Mouse (Mus musculus) CH12.LX (cell line): ENCODE results near the gene Styk1. TPM values are rescaled to one million over a fixed set of nuclear protein-coding genes. Genes with fewer than 3 reads are reported as not detected.

ENCODE experiments used
- DNase-seq: peaks from one replicate; pipeline ENCODE4 v3.0.0-alpha.2; 2013; ENCODE audit errors: extremely low read depth
- H3K27ac ChIP-seq: 2 replicates; pipeline ENCODE4 v1.5.1; 2012; ENCODE audit warnings: low read depth, mild to moderate bottlenecking, control low read depth, moderate library complexity; ENCODE audit not compliant: insufficient read depth
- H3K27me3 ChIP-seq: replicated peaks from 2 replicates; pipeline ENCODE3; 2012; ENCODE audit warnings: inconsistent platforms
- H3K36me3 ChIP-seq, 2 experiments: replicated peaks in 1 of 2; 2 replicates each; pipeline versions ENCODE3 to v1.6.1; 2012; ENCODE audit warnings: inconsistent platforms in 1 of 2, low read length in 1 of 2, mild to moderate bottlenecking in 1 of 2, mixed read lengths in 1 of 2, moderate library complexity in 1 of 2; ENCODE audit not compliant: control insufficient read depth in 1 of 2, insufficient read depth in 1 of 2
- H3K4me1 ChIP-seq, 2 experiments: 2 replicates each; pipeline ENCODE4 v1.6.1; 2012; ENCODE audit warnings: inconsistent platforms in 1 of 2, moderate library complexity in 1 of 2; ENCODE audit not compliant: insufficient read depth in 2 of 2, control insufficient read depth in 1 of 2
- H3K4me2 ChIP-seq: 2 replicates; pipeline ENCODE4 v1.6.1; 2012; ENCODE audit warnings: low read depth, mild to moderate bottlenecking, control low read depth; ENCODE audit not compliant: poor library complexity, insufficient read depth, severe bottlenecking
- H3K4me3 ChIP-seq, 3 experiments: fragments of 150-350 bp in 1 of 3; sonication (generic) in 1 of 3; replicated peaks in 1 of 3; 2 replicates each; pipeline versions ENCODE3 to v1.5.1; 2011 to 2012; ENCODE audit warnings: low read depth in 2 of 3, low read length in 2 of 3, mild to moderate bottlenecking in 2 of 3, moderate library complexity in 2 of 3, control low read depth in 1 of 3, improper control_type of control experiment in 1 of 3, inconsistent platforms in 1 of 3, mixed read lengths in 1 of 3; ENCODE audit not compliant: poor library complexity in 1 of 3
- H3K79me2 ChIP-seq: replicated peaks from 2 replicates; pipeline ENCODE4 v1.6.1; 2012; ENCODE audit warnings: mild to moderate bottlenecking, moderate library complexity; ENCODE audit not compliant: control insufficient read depth, poor library complexity, insufficient read depth, severe bottlenecking; ENCODE audit errors: extremely low read depth
- H3K9ac ChIP-seq: 2 replicates; pipeline ENCODE4 v1.6.1; 2012; ENCODE audit warnings: low read depth, mild to moderate bottlenecking, control low read depth, moderate library complexity; ENCODE audit not compliant: insufficient read depth
- H3K9me3 ChIP-seq: replicated peaks from 2 replicates; pipeline ENCODE3; 2012; ENCODE audit warnings: low read length, inconsistent platforms, mixed read lengths
- BHLHE40 ChIP-seq: IDR thresholded peaks from 2 replicates; pipeline ENCODE4 v1.6.1; 2011; ENCODE audit warnings: mild to moderate bottlenecking, low read depth, low read length, improper control_type of control experiment
- CHD1 ChIP-seq: IDR thresholded peaks from 2 replicates; pipeline ENCODE4 v1.6.1; 2012; ENCODE audit warnings: low read depth, low read length, improper control_type of control experiment, inconsistent platforms
- ELF1 ChIP-seq: IDR thresholded peaks from 2 replicates; pipeline ENCODE4 v1.6.1; 2014; ENCODE audit warnings: low read depth, mild to moderate bottlenecking, inconsistent platforms, low read length, improper control_type of control experiment
- EP300 ChIP-seq: IDR thresholded peaks from 2 replicates; pipeline ENCODE4 v1.6.1; 2011; ENCODE audit warnings: low read length, improper control_type of control experiment
- GABPA ChIP-seq: IDR thresholded peaks from 2 replicates; pipeline ENCODE4 v1.6.1; 2012; ENCODE audit warnings: low read depth, low read length, improper control_type of control experiment, inconsistent platforms; ENCODE audit not compliant: insufficient replicate concordance
- HCFC1 ChIP-seq: IDR thresholded peaks from 2 replicates; pipeline ENCODE4 v1.6.1; 2012; ENCODE audit warnings: low read depth, mild to moderate bottlenecking, inconsistent platforms, low read length, improper control_type of control experiment
- IRF4 ChIP-seq: IDR thresholded peaks from 2 replicates; pipeline ENCODE4 v1.6.1; 2014; ENCODE audit warnings: low read depth, mild to moderate bottlenecking, inconsistent platforms, low read length, improper control_type of control experiment
- KAT2A ChIP-seq: IDR thresholded peaks from 2 replicates; pipeline ENCODE4 v1.6.1; 2012; ENCODE audit warnings: low read length, improper control_type of control experiment, inconsistent platforms; ENCODE audit not compliant: insufficient replicate concordance
- MAX ChIP-seq: IDR thresholded peaks from 2 replicates; pipeline ENCODE4 v1.6.1; 2011; ENCODE audit warnings: low read length, improper control_type of control experiment
- MEF2A ChIP-seq: IDR thresholded peaks from 2 replicates; pipeline ENCODE4 v1.6.1; 2014; ENCODE audit warnings: low read depth, mild to moderate bottlenecking, inconsistent platforms, low read length, improper control_type of control experiment, borderline replicate concordance
- NELFE ChIP-seq: IDR thresholded peaks from 2 replicates; pipeline ENCODE4 v1.6.1; 2011; ENCODE audit warnings: low read depth, low read length, improper control_type of control experiment
- NRF1 ChIP-seq: IDR thresholded peaks from 2 replicates; pipeline ENCODE4 v1.6.1; 2014; ENCODE audit warnings: low read depth, mild to moderate bottlenecking, inconsistent platforms, low read length, improper control_type of control experiment, moderate library complexity
- POLR2A ChIP-seq: IDR thresholded peaks from 2 replicates; pipeline ENCODE4 v1.6.1; 2011; ENCODE audit warnings: low read depth, mild to moderate bottlenecking, improper control_type of control experiment, low read length
- POLR2AphosphoS2 ChIP-seq: IDR thresholded peaks from 2 replicates; pipeline ENCODE4 v1.6.1; 2011; ENCODE audit warnings: low read depth, low read length, improper control_type of control experiment
- RAD21 ChIP-seq: IDR thresholded peaks from 2 replicates; pipeline ENCODE4 v1.6.1; 2011; ENCODE audit warnings: low read depth, mild to moderate bottlenecking, low read length, improper control_type of control experiment, moderate library complexity
- RCOR1 ChIP-seq: conservative IDR thresholded peaks from 2 replicates; pipeline ENCODE4 v1.6.1; 2012; ENCODE audit warnings: low read depth, mild to moderate bottlenecking, inconsistent platforms, low read length, improper control_type of control experiment
- SIN3A ChIP-seq: IDR thresholded peaks from 2 replicates; pipeline ENCODE4 v1.6.1; 2012; ENCODE audit warnings: low read length, improper control_type of control experiment, inconsistent platforms
- TCF12 ChIP-seq: IDR thresholded peaks from 2 replicates; pipeline ENCODE4 v1.6.1; 2014; ENCODE audit warnings: low read depth, mild to moderate bottlenecking, inconsistent platforms, low read length, improper control_type of control experiment
- UBTF ChIP-seq: IDR thresholded peaks from 2 replicates; pipeline ENCODE4 v1.6.1; 2012; ENCODE audit warnings: low read depth, mild to moderate bottlenecking, inconsistent platforms, low read length, improper control_type of control experiment, moderate library complexity
- USF2 ChIP-seq: conservative IDR thresholded peaks from 2 replicates; pipeline ENCODE4 v1.6.1; 2011; ENCODE audit warnings: low read depth, low read length, improper control_type of control experiment
- ZMIZ1 ChIP-seq: IDR thresholded peaks from 2 replicates; pipeline ENCODE4 v1.6.1; 2012; ENCODE audit warnings: low read depth, mild to moderate bottlenecking, inconsistent platforms, low read length, improper control_type of control experiment
- ZNF384 ChIP-seq: IDR thresholded peaks from 2 replicates; pipeline ENCODE4 v1.6.1; 2012; ENCODE audit warnings: low read depth, low read length, improper control_type of control experiment, inconsistent platforms
- dilution Hi-C: fragments of 300-500 bp; cut with MboI; formaldehyde crosslinking; loops from 2 replicates; pipeline ENCODE4 v1.14.3; 2020; ENCODE audit warnings: low sequenced_read_pairs; ENCODE audit not compliant: extremely low pct_unique_long_range_greater_than_20kb, extremely low pct_ligation_motif_present
- in situ Hi-C: fragments of 300-500 bp; cut with MboI; formaldehyde crosslinking; loops from 3 replicates; pipeline ENCODE4 v1.14.3; 2019; ENCODE audit warnings: low sequenced_read_pairs, low pct_ligation_motif_present, low pct_unique_long_range_greater_than_20kb, mixed read lengths
- polyA plus RNA-seq: library from polyadenylated mRNA; unstranded; fragments of >175 nt; gene quantifications from 2 replicates; pipeline ENCODE4 v1.2.1, GENCODE M21; 2012; ENCODE audit warnings: low read depth; ENCODE audit not compliant: insufficient read length
- total RNA-seq, 2 experiments: library from RNA; depleted of rRNA; stranded (reverse); fragments of 300-350 nt in 1 of 2; fragments of >200 nt in 1 of 2; gene quantifications; 2 replicates each; pipeline ENCODE4 v1.2.3; 2012 to 2014

Styk1 gene
- total and polyA plus RNA-seq, 3 experiments, result not detected

- TF ChIP-seq ELF1, result no peak
- 0 out of 2 replicates have a peak, but pooled peaks have one; percentile 28 for TF ChIP-seq NELFE
- 0 out of 2 replicates have a peak, but pooled peaks have one; percentile 2 for TF ChIP-seq TCF12
- no peak; the same call in 1 of the 2 replicates for TF ChIP-seq HCFC1
- no peak for TF ChIP-seq IRF4
- peak; percentile 81; the same call in 1 of the 2 replicates for TF ChIP-seq SIN3A
- TF ChIP-seq GABPA, result no peak
- TF ChIP-seq POLR2AphosphoS2, result no peak
- 0 out of 2 replicates have a peak, but pooled peaks have one; percentile 46 for TF ChIP-seq UBTF
- TF ChIP-seq NRF1, result peak; percentile 77
- no peak for TF ChIP-seq EP300
- TF ChIP-seq MEF2A, result no peak
- no peak for TF ChIP-seq CHD1
- TF ChIP-seq MAX, result peak; percentile 94
- TF ChIP-seq BHLHE40, result peak; percentile 55
- TF ChIP-seq POLR2A, result peak; percentile 51
- TF ChIP-seq RAD21, result no peak
- no peak for TF ChIP-seq ZMIZ1
- no peak for TF ChIP-seq RCOR1
- TF ChIP-seq, all 38 proteins: peak for 11
Measured at GRCm38 (mm10) chr6:131387221-131388039, 34.0 kb upstream of the Styk1 start (continued).

- Histone ChIP-seq H3K9ac (peak overlapping the region; percentile 92), H3K27me3 (peaks cover 18% of the 10 kb centered on the region), H3K4me2 (peak overlapping the region; percentile 83), H3K9me3 (no peaks in the 10 kb centered on the region), H3K27ac (no peak overlapping the region), H3K79me2 (peaks cover 62% of the 10 kb centered on the region), H3K36me3 (peaks cover 9 to 33% of the 10 kb centered on the region in 2 experiments), H3K4me3 (peak overlapping the region; percentile 80 to 90 (median 89))
- DNase-seq, result no peak
- in situ Hi-C loops, result no loop called here
- dilution Hi-C loops, result no loop called here
- TF ChIP-seq BHLHE40, result no peak
- no peak for TF ChIP-seq ZMIZ1
- no peak for TF ChIP-seq RAD21
- no peak for TF ChIP-seq KAT2A
- TF ChIP-seq RCOR1, result no peak
- TF ChIP-seq USF2, result no peak
- no peak for TF ChIP-seq ZNF384
- TF ChIP-seq MAX, result no peak
- TF ChIP-seq, all 38 proteins: peak for 0
- peaks cover 3 to 40% of the 10 kb centered on the region in 2 experiments for H3K4me1 ChIP-seq
Measured at GRCm38 (mm10) chr6:131386416-131387019, 33.1 kb upstream of the Styk1 start.
